In genomic region chr11:79080965-79081891, GRCm38 (mm10) we compare ENCODE assay signal across 9 mouse cellular contexts.
DNase-seq lines count a peak whose midpoint lies in the region; ATAC-seq and TF ChIP-seq lines count a peak whose summit lies in the region.
"Had no signal": no experiment of that assay in that cellular context is flagged by ENCODE, and none has a peak within 500 bp of the region (broad histone marks: within the 10 kb centered on the region; RNA-seq: fewer than 3 reads in every experiment).

No protein-coding gene starts in this region.

- intact Hi-C loops in gastrocnemius, postnatal 36 days (cut with DNase I), result no loop called here

- WGBS in spleen, adult 2 months, result 80% methylated on average over 16 of the region's 16 CpGs

- no peak for ATAC-seq in monocyte, adult 5-6 weeks (replicated peaks; ENCODE audit: insufficient number of reproducible peaks, low FRiP score, low TSS enrichment, poor library complexity, severe bottlenecking)

- no peak for TF ChIP-seq CTCF in spleen, adult 2 months (IDR thresholded peaks at IDR 0.05; ENCODE audit: extremely low read depth, insufficient read depth, insufficient read length, insufficient replicate concordance)

- no peak for TF ChIP-seq POLR2A in spleen, adult 2 months (IDR thresholded peaks at IDR 0.05; ENCODE audit: low read depth, low read length)

- H3K27me3 ChIP-seq in spleen, adult 2 months (ENCODE audit: control insufficient read depth, insufficient read depth, low read length), result no peaks in the 10 kb centered on the region
- H3K27me3 ChIP-seq: midbrain, embryonic 12.5 days had no signal

- H3K4me1 ChIP-seq in spleen, adult 2 months (ENCODE audit: control insufficient read depth, insufficient read depth, insufficient read length), result peaks cover 2% of the 10 kb centered on the region; the same call in 1 of the 2 replicates
- H3K4me1 ChIP-seq: midbrain, embryonic 12.5 days had no signal

- peak overlapping the region; percentile 30; the same call in 1 of the 2 replicates for H3K27ac ChIP-seq in spleen, adult 2 months (ENCODE audit: insufficient read depth, low read length)
- H3K27ac ChIP-seq: midbrain, embryonic 12.5 days had no signal

- H3K4me3 ChIP-seq in spleen, adult 2 months (ENCODE audit: extremely low read depth, insufficient read depth, insufficient read length), result no peak overlapping the region
- H3K4me3 ChIP-seq: midbrain, embryonic 12.5 days had no signal

- no peaks in the 10 kb centered on the region for H3K36me3 ChIP-seq in spleen, adult 2 months (ENCODE audit: control insufficient read depth, insufficient read depth, low read length)
- H3K36me3 ChIP-seq: midbrain, embryonic 12.5 days had no signal

- no peak for DNase-seq in spleen, adult 2 months (ENCODE audit: low read depth in 1 of 2, low spot score in 2 of 2)
- DNase-seq in spleen, postnatal 10 days (ENCODE audit: low spot score in 2 of 2), result no peak
- DNase-seq in gastrocnemius, postnatal 36 days, result peak; percentile 70 to 74
- DNase-seq in kidney, postnatal 25 days, result peak; percentile 38 to 79
- peak; percentile 39 for DNase-seq in urinary bladder, postnatal 25 days (ENCODE audit: low spot score)
- DNase-seq in right cerebral cortex, postnatal 36 days (ENCODE audit: low spot score in 2 of 2), result no peak
- DNase-seq in cerebellum, postnatal 4 days (ENCODE audit: low spot score in 2 of 2), result no peak

Comparison
In these comparisons a context has a peak if more than half of its experiments do, and no peak if none do; other contexts are left out.
1. DNase-seq: peak in gastrocnemius, postnatal 36 days (2 of 2), kidney, postnatal 25 days (2 of 2) and urinary bladder, postnatal 25 days (single experiment); none in spleen, adult 2 months (0 of 2), spleen, postnatal 10 days (0 of 2), right cerebral cortex, postnatal 36 days (0 of 2) and cerebellum, postnatal 4 days (0 of 2).